Mouse (Mus musculus) neutrophil, adult 65 days (primary cell): Measurements from ENCODE around the gene Ntsr2. TPM values are rescaled to one million over a fixed set of nuclear protein-coding genes. Genes with fewer than 3 reads are reported as not detected.

Experiments
- total RNA-seq: library from RNA; stranded (reverse); gene quantifications from 2 replicates; pipeline ENCODE4 v1.2.4, GENCODE M21; 2023

Gene Ntsr2
- not detected in 2 replicates for total RNA-seq

GRCm38 (mm10) chr12:16653332-16654093 is at the start of gene Ntsr2:
Gene Ntsr2 (plus strand): TSS chr12:16653382.

GRCm38 (mm10) chr12:16610936-16611335 is 42.2 kb upstream of the Ntsr2 start, which contains the start of gene Lpin1:
Gene Lpin1 (minus strand): TSS chr12:16610966.

Other genes with a start within 250 kb of the Ntsr2 start
- 6.2 and 7.0 TPM in 2 replicates for gene Lpin1, start 42.4 kb upstream of the Ntsr2 start, total RNA-seq
- not detected in 2 replicates for gene Greb1, start 147.5 kb downstream of the Ntsr2 start, total RNA-seq
- gene E2f6, start 157.6 kb downstream of the Ntsr2 start, total RNA-seq = 8.0 and 11.5 TPM in 2 replicates
- 44.4 and 53.6 TPM in 2 replicates for gene Rock2, start 241.5 kb downstream of the Ntsr2 start, total RNA-seq